Mouse (Mus musculus): ENCODE results near the gene Entpd4b.
"Not testable (repeated sequence)": the region's sequence is repeated elsewhere in the genome, so short reads cannot be mapped to it uniquely, and the experiment has no call there.

The Entpd4b gene

GRCm38 (mm10) chr14:69555110-69555831 is at the start of gene Entpd4b:
Gene Entpd4b, plus strand, starts transcription at chr14:69555424.
- not testable (repeated sequence) for DNase-seq (ENCODE audit: extremely low spot score)

GRCm38 (mm10) chr14:69507000-69507399 is 48.2 kb upstream of the Entpd4b start:
- not testable (repeated sequence) for DNase-seq (ENCODE audit: extremely low spot score)

GRCm38 (mm10) chr14:69512449-69512848 is 42.8 kb upstream of the Entpd4b start, which contains the start of gene Gm27179:
Gene Gm27179, minus strand, starts transcription at chr14:69512549.
- not testable (repeated sequence) for DNase-seq (ENCODE audit: extremely low spot score)

- DNase-seq (ENCODE audit: extremely low spot score): not testable (repeated sequence)
Measured at GRCm38 (mm10) chr14:69520810-69521209, 34.4 kb upstream of the Entpd4b start.

DNA sequence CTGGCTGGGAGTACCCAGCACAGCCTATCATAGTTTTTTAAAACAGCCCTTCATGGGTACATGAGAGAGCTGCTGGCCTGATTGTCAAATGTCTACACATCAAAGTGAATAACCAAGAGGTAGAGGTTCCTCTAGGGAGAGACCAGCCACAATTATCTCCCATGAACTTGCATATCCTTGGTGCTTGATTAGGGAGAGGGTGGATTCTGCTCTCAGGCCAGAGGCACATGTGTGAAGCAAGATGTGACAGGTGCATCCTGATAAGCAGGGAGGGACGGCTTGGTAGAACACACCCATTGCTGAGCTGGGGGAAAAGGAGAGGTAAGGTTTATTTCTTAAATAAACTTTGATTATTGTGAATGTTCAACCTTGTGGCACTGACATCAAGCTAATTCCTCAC is 32.2 kb upstream of the Entpd4b start:
- not testable (repeated sequence) for DNase-seq (ENCODE audit: extremely low spot score)

DNA sequence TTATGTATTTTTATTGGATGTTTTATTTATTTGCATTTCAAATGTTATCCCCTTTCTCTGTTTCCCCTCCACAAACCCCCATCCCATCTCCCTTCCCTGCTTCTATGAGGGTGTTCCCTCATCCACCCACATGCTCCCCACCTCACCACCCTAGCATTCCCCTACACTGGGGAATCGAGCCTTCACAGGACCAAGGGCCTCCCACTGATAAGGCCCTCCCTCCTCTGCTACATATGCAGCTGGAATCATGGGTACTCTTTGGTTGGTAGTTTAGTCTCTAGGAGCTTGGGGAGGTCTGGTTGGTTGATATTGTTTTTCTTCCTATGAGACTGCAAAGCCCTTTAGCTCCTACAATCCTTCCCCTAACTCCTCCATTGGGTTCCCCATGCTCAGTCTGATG is 29.0 kb upstream of the Entpd4b start:
- DNase-seq (ENCODE audit: extremely low spot score): not testable (repeated sequence)

DNA sequence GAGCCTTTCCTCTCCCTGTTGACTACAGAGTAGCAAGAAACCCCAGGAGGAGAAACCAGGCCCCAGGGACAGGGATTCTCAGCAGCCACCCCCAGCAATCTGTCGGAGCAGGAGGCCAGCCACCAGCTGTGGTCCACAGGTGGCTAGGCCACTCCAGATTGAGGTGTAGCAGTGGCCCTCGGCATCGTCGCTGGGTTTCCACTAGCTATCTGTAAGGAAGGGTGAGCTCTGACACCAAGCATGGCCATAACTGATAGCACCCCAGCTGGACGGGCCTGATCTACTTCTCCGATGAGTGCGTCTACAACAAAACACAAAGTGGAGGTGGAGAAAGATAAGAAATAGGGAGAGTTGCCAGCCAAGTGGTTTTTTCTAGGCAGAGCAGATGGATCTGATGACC is 18.7 kb upstream of the Entpd4b start:
- DNase-seq (ENCODE audit: extremely low spot score): not testable (repeated sequence)

- DNase-seq (ENCODE audit: extremely low spot score): not testable (repeated sequence)
Measured at GRCm38 (mm10) chr14:69540113-69540512, 15.1 kb upstream of the Entpd4b start.

DNA sequence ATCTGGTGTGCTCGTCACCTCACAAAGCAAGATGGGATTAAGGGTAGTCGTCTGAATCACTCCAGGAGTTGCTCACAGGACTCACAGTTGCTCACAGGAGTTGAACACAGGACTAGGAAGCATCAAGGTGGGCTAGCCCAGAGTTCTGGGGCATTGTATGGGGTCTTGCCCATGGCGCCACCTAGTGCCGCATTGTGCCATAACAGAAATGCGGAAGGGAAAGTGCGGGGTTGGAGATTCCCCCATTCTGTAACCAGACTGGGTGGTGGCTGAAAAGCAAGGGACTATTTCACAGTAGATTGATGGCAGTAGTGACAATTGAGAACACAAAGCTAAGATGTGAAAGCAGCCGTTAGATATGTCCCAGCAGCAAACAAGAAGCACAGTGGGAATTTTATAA is 12.5 kb upstream of the Entpd4b start:
- DNase-seq (ENCODE audit: extremely low spot score): not testable (repeated sequence)

- DNase-seq (ENCODE audit: extremely low spot score): not testable (repeated sequence)
Measured at GRCm38 (mm10) chr14:69544033-69544432, 11.2 kb upstream of the Entpd4b start.

DNA sequence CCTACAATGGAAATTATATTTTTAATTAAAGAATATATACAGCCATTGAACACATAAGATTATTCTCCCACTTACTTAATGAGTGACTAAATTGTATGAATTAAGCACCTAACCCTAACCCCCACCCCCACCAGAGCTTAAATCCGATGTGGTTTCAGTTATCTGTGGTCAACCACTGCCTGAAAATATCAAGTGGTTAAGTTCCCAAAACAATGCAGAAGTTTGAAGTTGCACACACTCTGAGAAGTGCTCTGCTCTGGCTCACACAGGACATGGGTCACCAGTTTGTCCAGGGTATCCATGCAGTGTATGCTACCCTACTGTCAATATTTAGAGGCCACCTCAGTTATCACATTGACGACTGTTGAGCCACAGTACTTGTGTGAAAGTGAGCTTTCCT is 10.2 kb upstream of the Entpd4b start:
- DNase-seq (ENCODE audit: extremely low spot score): not testable (repeated sequence)

DNA sequence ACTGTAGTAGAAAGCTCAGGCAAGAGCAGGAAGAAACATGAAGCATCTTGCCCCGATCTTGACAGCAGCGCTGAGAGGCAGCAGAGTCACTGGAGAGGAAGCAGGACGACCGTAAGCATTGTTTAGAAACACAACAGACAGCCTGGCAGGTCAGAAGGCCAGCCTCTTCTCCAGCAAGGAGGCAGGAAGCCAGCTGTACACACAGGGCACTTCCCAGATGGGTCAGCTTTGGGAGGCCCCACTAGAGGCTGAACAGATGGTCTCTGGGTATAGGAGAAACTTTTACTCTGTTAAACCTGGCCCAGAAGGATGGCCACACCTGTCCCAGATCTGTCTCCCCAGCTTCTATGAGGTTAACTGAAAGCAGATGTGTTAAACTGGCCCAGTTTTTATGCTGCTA is 7.9 kb upstream of the Entpd4b start:
- DNase-seq (ENCODE audit: extremely low spot score): not testable (repeated sequence)

GRCm38 (mm10) chr14:69556820-69557219 is 1.6 kb downstream of the Entpd4b start:
- DNase-seq (ENCODE audit: extremely low spot score): not testable (repeated sequence)

DNA sequence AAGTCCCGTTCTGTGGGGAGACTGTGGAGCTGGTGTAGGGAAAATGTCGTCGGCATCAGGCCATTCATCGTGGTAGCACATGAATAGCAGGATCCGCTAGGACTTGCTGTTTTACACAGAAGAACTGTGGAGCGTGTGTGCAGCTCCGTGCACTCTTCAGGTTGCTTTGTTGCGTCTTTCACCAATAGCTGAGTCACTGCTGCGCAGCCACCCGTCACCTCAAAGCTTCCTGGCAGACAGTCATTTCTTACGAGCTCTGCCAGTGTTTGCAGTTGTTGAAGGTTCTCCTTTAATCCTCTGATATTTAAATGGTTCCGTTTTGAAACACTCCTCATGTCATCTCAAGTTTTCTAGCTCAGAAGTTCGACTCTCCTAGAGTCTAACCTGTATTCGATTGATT is 2.3 kb downstream of the Entpd4b start:
- DNase-seq (ENCODE audit: extremely low spot score): not testable (repeated sequence)

Data from embryo, embryonic 9.5 days (tissue).